Mouse (Mus musculus) midbrain, embryonic 14.5 days (tissue): ENCODE measurements around the gene Ptgis. TPM values are rescaled to one million over a fixed set of nuclear protein-coding genes. Genes with fewer than 3 reads are reported as not detected.

ENCODE experiments used
- ATAC-seq: fragments of 200-750 bp; cut with Nextera tagmentation; 2 replicates; pipeline ENCODE4 v1.8.0; 2017; ENCODE audit warnings: moderate number of reproducible peaks, moderate library complexity; ENCODE audit not compliant: low FRiP score, low TSS enrichment
- DNase-seq: peaks from one replicate; pipeline ENCODE4 v3.0.0-alpha.2; 2015
- H3K27ac ChIP-seq: fragments of 300-500 bp; sonication (generic); replicated peaks from 2 replicates; pipeline ENCODE4 v1.5.1; 2014; ENCODE audit warnings: mild to moderate bottlenecking, low read depth, low read length, moderate library complexity
- H3K27me3 ChIP-seq: fragments of 300-500 bp; sonication (generic); 2 replicates; pipeline ENCODE4 v1.6.1; 2014; ENCODE audit warnings: low read length, control low read depth, mixed read lengths; ENCODE audit not compliant: control insufficient read depth, insufficient read depth
- H3K36me3 ChIP-seq: fragments of 300-500 bp; sonication (generic); 2 replicates; pipeline ENCODE4 v1.6.1; 2014; ENCODE audit warnings: low read length, control low read depth; ENCODE audit not compliant: control insufficient read depth, insufficient read depth
- H3K4me1 ChIP-seq: fragments of 300-500 bp; sonication (generic); 2 replicates; pipeline ENCODE4 v1.6.1; 2014; ENCODE audit warnings: mild to moderate bottlenecking, antibody characterized with exemption, low read length, control low read depth; ENCODE audit not compliant: control insufficient read depth, insufficient read depth
- H3K4me2 ChIP-seq: fragments of 300-500 bp; sonication (generic); 2 replicates; pipeline ENCODE4 v1.6.1; 2014; ENCODE audit warnings: mild to moderate bottlenecking, low read length, moderate library complexity
- H3K4me3 ChIP-seq: fragments of 300-500 bp; sonication (generic); replicated peaks from 2 replicates; pipeline ENCODE4 v1.5.1; 2014; ENCODE audit warnings: low read depth, low read length
- H3K9ac ChIP-seq: fragments of 300-500 bp; sonication (generic); replicated peaks from 2 replicates; pipeline ENCODE4 v1.6.1; 2014; ENCODE audit warnings: mild to moderate bottlenecking, low read length, moderate library complexity
- H3K9me3 ChIP-seq: fragments of 300-500 bp; sonication (generic); 2 replicates; pipeline ENCODE4 v1.6.1; 2016; ENCODE audit warnings: low read length, control low read depth, mixed read lengths; ENCODE audit not compliant: control insufficient read depth
- WGBS: fragments of 180-500 bp; shearing (Covaris S2); extraction: QIAGEN DNeasy Blood & Tissue Kit; methylation state at CpG from one replicate; pipeline ENCODE4 v1.1.7; 2014; 5-methylcytosine and 5-hydroxymethylcytosine counted together
- polyA plus RNA-seq: library from polyadenylated mRNA; unstranded; fragments of >200 nt; fragmentation: Nextera tagmentation; extraction: Ambion mirVana; gene quantifications from 2 replicates; pipeline ENCODE4 v1.2.1, GENCODE M21; 2014

Gene Ptgis
- polyA plus RNA-seq: 2.2 and 5.3 TPM in 2 replicates

- Histone ChIP-seq H3K36me3 (no peaks in the 10 kb centered on the region), H3K4me2 (peak within 1 kb of the TSS; percentile 87), H3K27me3 (peaks cover 5% of the 10 kb centered on the region), H3K9me3 (no peaks in the 10 kb centered on the region), H3K9ac (peak within 1 kb of the TSS; percentile 57), H3K4me1 (peaks cover 7% of the 10 kb centered on the region; the same call in 1 of the 2 replicates), H3K27ac (no peak within 1 kb of the TSS), H3K4me3 (peak within 1 kb of the TSS; percentile 40)
- no peak for ATAC-seq
- WGBS: 2% methylated on average over 45 of the region's 45 CpGs
- DNase-seq: peak; percentile 61
These were observed at the start of gene Ptgis for GRCm38 (mm10) chr2:167240008-167240964. Gene Ptgis (minus strand): TSS chr2:167240604.

- Histone ChIP-seq H3K4me1 (no peaks in the 10 kb centered on the region), H3K9me3 (no peaks in the 10 kb centered on the region), H3K4me3 (no peak overlapping the region), H3K9ac (no peak overlapping the region), H3K4me2 (no peak overlapping the region), H3K36me3 (no peaks in the 10 kb centered on the region), H3K27me3 (no peaks in the 10 kb centered on the region), H3K27ac (no peak overlapping the region)
- WGBS: 92% methylated on average over 13 of the region's 13 CpGs
- ATAC-seq (no peak), DNase-seq (no peak)
These were observed 41.1 kb upstream of the Ptgis start for GRCm38 (mm10) chr2:167281461-167281860.

GRCm38 (mm10) chr2:167280986-167281310 lies 40.5 kb upstream of the Ptgis start:
- no peak overlapping the region for H3K9ac ChIP-seq
- H3K9me3 ChIP-seq: no peaks in the 10 kb centered on the region
- no peaks in the 10 kb centered on the region for H3K36me3 ChIP-seq
- no peak overlapping the region for H3K4me2 ChIP-seq
- DNase-seq: no peak
- H3K4me1 ChIP-seq: no peaks in the 10 kb centered on the region
- H3K4me3 ChIP-seq: no peak overlapping the region
- H3K27ac ChIP-seq: no peak overlapping the region
- ATAC-seq: no peak; the same call in 1 of the 2 replicates
- 79% methylated on average over 4 of the region's 4 CpGs for WGBS
- no peaks in the 10 kb centered on the region for H3K27me3 ChIP-seq

- Histone ChIP-seq H3K9ac (no peak overlapping the region), H3K4me3 (no peak overlapping the region), H3K4me1 (no peaks in the 10 kb centered on the region), H3K27ac (no peak overlapping the region), H3K36me3 (no peaks in the 10 kb centered on the region), H3K9me3 (no peaks in the 10 kb centered on the region), H3K27me3 (no peaks in the 10 kb centered on the region), H3K4me2 (no peak overlapping the region)
- WGBS: 44% methylated on average over 26 of the region's 26 CpGs
- DNase-seq: peak; percentile 92
- ATAC-seq: no peak; the same call in none of the 2 replicates
These were observed 39.9 kb upstream of the Ptgis start for GRCm38 (mm10) chr2:167280090-167280985.

GRCm38 (mm10) chr2:167278751-167279526 lies 38.5 kb upstream of the Ptgis start:
- H3K9ac ChIP-seq: no peak overlapping the region
- H3K27ac ChIP-seq: no peak overlapping the region
- no peaks in the 10 kb centered on the region for H3K4me1 ChIP-seq
- no peaks in the 10 kb centered on the region for H3K36me3 ChIP-seq
- ATAC-seq (no peak), DNase-seq (peak; percentile 74)
- H3K9me3 ChIP-seq: no peaks in the 10 kb centered on the region
- no peak overlapping the region for H3K4me3 ChIP-seq
- H3K27me3 ChIP-seq: no peaks in the 10 kb centered on the region
- no peak overlapping the region for H3K4me2 ChIP-seq
- WGBS: 59% methylated on average over 17 of the region's 17 CpGs

- H3K9me3 ChIP-seq: no peaks in the 10 kb centered on the region
- ATAC-seq: no peak
These were observed 37.6 kb upstream of the Ptgis start for GRCm38 (mm10) chr2:167278011-167278410.

GRCm38 (mm10) chr2:167277026-167277425 lies 36.6 kb upstream of the Ptgis start:
- no peak for ATAC-seq
- H3K4me3 ChIP-seq: no peak overlapping the region

More at GRCm38 (mm10) chr2:167278011-167278410, 37.6 kb upstream of the Ptgis start:
- no peak overlapping the region for H3K4me3 ChIP-seq
- no peak overlapping the region for H3K4me2 ChIP-seq
- no peak for DNase-seq
- H3K27ac ChIP-seq: no peak overlapping the region
- WGBS: 88% methylated on average over 7 of the region's 7 CpGs
- H3K27me3 ChIP-seq: no peaks in the 10 kb centered on the region
- no peak overlapping the region for H3K9ac ChIP-seq
- no peaks in the 10 kb centered on the region for H3K4me1 ChIP-seq
- H3K36me3 ChIP-seq: no peaks in the 10 kb centered on the region

GRCm38 (mm10) chr2:167275856-167276255 lies 35.5 kb upstream of the Ptgis start:
- H3K4me2 ChIP-seq: no peak overlapping the region
- no peaks in the 10 kb centered on the region for H3K4me1 ChIP-seq
- no peaks in the 10 kb centered on the region for H3K27me3 ChIP-seq
- no peak overlapping the region for H3K4me3 ChIP-seq
- H3K36me3 ChIP-seq: no peaks in the 10 kb centered on the region
- no peak for ATAC-seq
- no peak overlapping the region for H3K27ac ChIP-seq
- no peak overlapping the region for H3K9ac ChIP-seq
- no peaks in the 10 kb centered on the region for H3K9me3 ChIP-seq
- no peak for DNase-seq
- 85% methylated on average over 10 of the region's 10 CpGs for WGBS

More at GRCm38 (mm10) chr2:167277026-167277425, 36.6 kb upstream of the Ptgis start:
- no peak overlapping the region for H3K27ac ChIP-seq
- DNase-seq: peak; percentile 23
- no peak overlapping the region for H3K4me2 ChIP-seq
- H3K4me1 ChIP-seq: no peaks in the 10 kb centered on the region
- H3K27me3 ChIP-seq: no peaks in the 10 kb centered on the region
- no peak overlapping the region for H3K9ac ChIP-seq
- 70% methylated on average over 13 of the region's 13 CpGs for WGBS
- H3K36me3 ChIP-seq: no peaks in the 10 kb centered on the region
- no peaks in the 10 kb centered on the region for H3K9me3 ChIP-seq
